Mouse (Mus musculus) myocyte (in vitro differentiated cells): ENCODE measurements at regions not wholly inside any gene's neighbourhood (a gene's known extent, or its start where the extent isn't known, plus 50 kb on each side); places are given as distances from the start of the nearest gene placed in this dataset.
A peak's percentile ranks its signal among the peaks of the same experiment; 100 is the strongest.

Experiments used
- H3K27me3 ChIP-seq: one replicate; pipeline ENCODE4 v1.6.1; 2011; ENCODE audit not compliant: control insufficient read depth, insufficient read depth, insufficient read length
- H3K36me3 ChIP-seq: one replicate; pipeline ENCODE4 v1.6.1; 2011; ENCODE audit not compliant: control insufficient read depth, insufficient read depth
- H3K4me2 ChIP-seq: one replicate; pipeline ENCODE4 v1.6.1; 2011; ENCODE audit warnings: low read depth, control low read depth
- H3K4me3 ChIP-seq: one replicate; pipeline ENCODE4 v1.5.1; 2011; ENCODE audit warnings: mild to moderate bottlenecking, control low read depth, moderate library complexity
- H3K79me2 ChIP-seq: one replicate; pipeline ENCODE4 v1.6.1; 2011; ENCODE audit not compliant: control insufficient read depth, insufficient read depth
- H3ac ChIP-seq: one replicate; pipeline ENCODE4 v1.6.1; 2011; ENCODE audit not compliant: control insufficient read depth, insufficient read length
- CEBPB ChIP-seq: IDR thresholded peaks from 2 replicates; pipeline ENCODE4 v1.6.1; 2011; ENCODE audit warnings: mild to moderate bottlenecking, moderate library complexity; ENCODE audit not compliant: poor library complexity, insufficient read depth, severe bottlenecking
- E2F4 ChIP-seq: IDR thresholded peaks from one replicate; pipeline ENCODE4 v1.6.1; 2011; ENCODE audit warnings: mild to moderate bottlenecking, control low read depth, moderate library complexity; ENCODE audit not compliant: insufficient read depth
- MAX ChIP-seq: IDR thresholded peaks from one replicate; pipeline ENCODE4 v1.6.1; 2011; ENCODE audit warnings: low read depth, mild to moderate bottlenecking, control low read depth
- MYOD1 ChIP-seq, 3 experiments: IDR thresholded peaks; one replicate each; pipeline ENCODE4 v1.6.1; 2011; ENCODE audit warnings: control low read depth in 2 of 3, low read depth in 2 of 3, mild to moderate bottlenecking in 2 of 3, moderate library complexity in 1 of 3; ENCODE audit not compliant: insufficient read length in 2 of 3, control insufficient read depth in 1 of 3
- MYOG ChIP-seq, 3 experiments: IDR thresholded peaks; one replicate each; pipeline ENCODE4 v1.6.1; 2011; ENCODE audit warnings: control low read depth in 2 of 3, low read depth in 2 of 3, mild to moderate bottlenecking in 2 of 3; ENCODE audit not compliant: insufficient read length in 2 of 3, control insufficient read depth in 1 of 3, insufficient read depth in 1 of 3
- POLR2A ChIP-seq: IDR thresholded peaks from one replicate; pipeline ENCODE4 v1.6.1; 2011; ENCODE audit warnings: low read depth, mild to moderate bottlenecking, control low read depth, moderate library complexity; ENCODE audit not compliant: insufficient read length
- POLR2AphosphoS2 ChIP-seq: IDR thresholded peaks from one replicate; pipeline ENCODE4 v1.6.1; 2011; ENCODE audit warnings: low read depth, control low read depth; ENCODE audit not compliant: insufficient read length
- REST ChIP-seq: IDR thresholded peaks from one replicate; pipeline ENCODE4 v1.6.1; 2011; ENCODE audit warnings: mild to moderate bottlenecking, control low read depth, moderate library complexity; ENCODE audit not compliant: insufficient read depth, insufficient read length
- SRF ChIP-seq: IDR thresholded peaks from one replicate; pipeline ENCODE4 v1.6.1; 2011; ENCODE audit warnings: low read depth; ENCODE audit not compliant: control insufficient read depth, insufficient read length
- TCF12 ChIP-seq: IDR thresholded peaks from one replicate; pipeline ENCODE4 v1.6.1; 2011; ENCODE audit warnings: mild to moderate bottlenecking, control low read depth; ENCODE audit not compliant: poor library complexity, insufficient read depth, severe bottlenecking
- TCF3 ChIP-seq: IDR thresholded peaks from one replicate; pipeline ENCODE4 v1.6.1; 2011; ENCODE audit warnings: low read depth, control low read depth; ENCODE audit not compliant: insufficient read length
- USF1 ChIP-seq: IDR thresholded peaks from one replicate; pipeline ENCODE4 v1.6.1; 2011; ENCODE audit warnings: low read depth, mild to moderate bottlenecking, control low read depth, moderate library complexity

DNA sequence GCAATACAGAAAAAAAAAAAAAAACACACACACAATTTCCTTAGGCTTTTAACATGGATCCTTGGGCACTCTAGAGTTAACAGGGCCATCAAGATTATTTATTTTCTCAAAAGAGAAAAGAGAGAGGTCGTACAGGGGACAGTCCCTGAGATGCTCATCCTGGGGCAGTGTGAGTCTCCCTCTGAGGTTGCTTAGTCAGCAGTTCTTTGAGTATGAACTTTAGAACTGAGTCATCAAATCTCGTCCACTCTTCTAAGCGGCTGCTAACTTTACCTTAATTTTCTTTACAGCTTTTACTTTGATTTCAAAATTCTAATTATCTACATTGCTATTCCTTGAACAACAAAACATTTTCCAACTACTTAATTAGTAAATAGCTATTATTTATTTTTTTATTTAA, 177.0 kb upstream of the Gnaz start:
- TF ChIP-seq REST (no peak), TCF3 (no peak), TCF12 (no peak), MYOG (IDR thresholded peaks at IDR 0.05; ENCODE audit: control insufficient read depth in 1 of 3, insufficient read depth in 1 of 3, insufficient read length in 2 of 3, low read depth in 2 of 3) (no peak), POLR2A (no peak), MAX (no peak), MYOD1 (IDR thresholded peaks at IDR 0.05; ENCODE audit: control insufficient read depth in 1 of 3, insufficient read length in 2 of 3, low read depth in 2 of 3) (no peak), USF1 (no peak), CEBPB (no peak), SRF (no peak), E2F4 (no peak), POLR2AphosphoS2 (no peak)
- H3K79me2 ChIP-seq = no peaks in the 10 kb centered on the region

GRCm38 (mm10) chr10:74823395-74823794, 143.6 kb upstream of the Gnaz start:
- no peak for TF ChIP-seq SRF
- no peak for TF ChIP-seq TCF12
- no peak for TF ChIP-seq TCF3
- no peak for TF ChIP-seq E2F4
- TF ChIP-seq REST = no peak
- no peak for TF ChIP-seq POLR2A
- TF ChIP-seq USF1 = no peak
- no peak for TF ChIP-seq MYOG (IDR thresholded peaks at IDR 0.05; ENCODE audit: control insufficient read depth in 1 of 3, insufficient read depth in 1 of 3, insufficient read length in 2 of 3, low read depth in 2 of 3)
- TF ChIP-seq CEBPB = no peak
- no peak for TF ChIP-seq MYOD1 (IDR thresholded peaks at IDR 0.05; ENCODE audit: control insufficient read depth in 1 of 3, insufficient read length in 2 of 3, low read depth in 2 of 3)
- no peak for TF ChIP-seq POLR2AphosphoS2
- no peak for TF ChIP-seq MAX
- H3K4me3 ChIP-seq = no peak overlapping the region
- H3K4me2 ChIP-seq = no peak overlapping the region
- H3K36me3 ChIP-seq = no peaks in the 10 kb centered on the region
- no peaks in the 10 kb centered on the region for H3K27me3 ChIP-seq
- H3ac ChIP-seq = no peak overlapping the region
- no peaks in the 10 kb centered on the region for H3K79me2 ChIP-seq

More for the DNA sequence above, 177.0 kb upstream of the Gnaz start:
- Histone ChIP-seq H3K36me3 (no peaks in the 10 kb centered on the region), H3K4me3 (no peak overlapping the region), H3K27me3 (no peaks in the 10 kb centered on the region), H3K4me2 (no peak overlapping the region), H3ac (no peak overlapping the region)

GRCm38 (mm10) chr10:74834359-74834758, 132.6 kb upstream of the Gnaz start:
- Histone ChIP-seq H3K4me2 (no peak overlapping the region), H3ac (no peak overlapping the region), H3K36me3 (no peaks in the 10 kb centered on the region), H3K27me3 (no peaks in the 10 kb centered on the region), H3K79me2 (no peaks in the 10 kb centered on the region), H3K4me3 (no peak overlapping the region)
- TF ChIP-seq MYOG (IDR thresholded peaks at IDR 0.05; ENCODE audit: control insufficient read depth in 1 of 3, insufficient read depth in 1 of 3, insufficient read length in 2 of 3, low read depth in 2 of 3) = no peak

GRCm38 (mm10) chr10:74848372-74848771, 118.6 kb upstream of the Gnaz start:
- no peak overlapping the region for H3K4me3 ChIP-seq
- peak overlapping the region; percentile 22 for H3K4me2 ChIP-seq
- no peaks in the 10 kb centered on the region for H3K36me3 ChIP-seq
- no peaks in the 10 kb centered on the region for H3K79me2 ChIP-seq
- TF ChIP-seq TCF3 = no peak
- TF ChIP-seq REST = no peak
- no peak for TF ChIP-seq USF1
- no peak for TF ChIP-seq SRF
- no peak for TF ChIP-seq MAX
- no peak for TF ChIP-seq POLR2AphosphoS2
- TF ChIP-seq TCF12 = no peak
- TF ChIP-seq MYOG (IDR thresholded peaks at IDR 0.05; ENCODE audit: control insufficient read depth in 1 of 3, insufficient read depth in 1 of 3, insufficient read length in 2 of 3, low read depth in 2 of 3) = no peak
- TF ChIP-seq E2F4 = no peak
- no peak for TF ChIP-seq POLR2A
- TF ChIP-seq MYOD1 (IDR thresholded peaks at IDR 0.05; ENCODE audit: control insufficient read depth in 1 of 3, insufficient read length in 2 of 3, low read depth in 2 of 3) = no peak
- no peak for TF ChIP-seq CEBPB
- no peaks in the 10 kb centered on the region for H3K27me3 ChIP-seq
- no peak overlapping the region for H3ac ChIP-seq

GRCm38 (mm10) chr10:74854991-74855664, 111.8 kb upstream of the Gnaz start:
- H3K27me3 ChIP-seq = no peaks in the 10 kb centered on the region
- H3K4me2 ChIP-seq = no peak overlapping the region
- no peak overlapping the region for H3K4me3 ChIP-seq
- no peaks in the 10 kb centered on the region for H3K79me2 ChIP-seq
- no peak for TF ChIP-seq MYOD1 (IDR thresholded peaks at IDR 0.05; ENCODE audit: control insufficient read depth in 1 of 3, insufficient read length in 2 of 3, low read depth in 2 of 3)
- no peak for TF ChIP-seq TCF3
- TF ChIP-seq CEBPB = no peak
- no peak for TF ChIP-seq MYOG (IDR thresholded peaks at IDR 0.05; ENCODE audit: control insufficient read depth in 1 of 3, insufficient read depth in 1 of 3, insufficient read length in 2 of 3, low read depth in 2 of 3)
- TF ChIP-seq E2F4 = no peak
- TF ChIP-seq POLR2A = no peak
- TF ChIP-seq POLR2AphosphoS2 = no peak
- TF ChIP-seq SRF = no peak
- TF ChIP-seq REST = no peak
- TF ChIP-seq USF1 = no peak
- TF ChIP-seq TCF12 = no peak
- no peak for TF ChIP-seq MAX
- no peak overlapping the region for H3ac ChIP-seq
- no peaks in the 10 kb centered on the region for H3K36me3 ChIP-seq
